Mouse (Mus musculus) inflammation-experienced regulatory T-cells, adult 6 months (primary cell): ENCODE measurements around the gene Tbccd1. TPM values are rescaled to one million over a fixed set of nuclear protein-coding genes. Genes with fewer than 3 reads are reported as not detected.
"Not testable (repeated sequence)": the region's sequence is repeated elsewhere in the genome, so short reads cannot be mapped to it uniquely, and the experiment has no call there.

Experiments used
- ATAC-seq: one replicate; pipeline ENCODE4 v1.8.0; 2017
- polyA plus RNA-seq, 3 experiments: library from polyadenylated mRNA; unstranded; fragments of 100-300 nt; shearing (Covaris generic); gene quantifications; one replicate each; pipeline ENCODE4 v1.2.1; 2017

Tbccd1 gene
- polyA plus RNA-seq, 3 experiments from 2014 or later, result 17.4 to 21.0 (median 19.4) TPM

- no peak for ATAC-seq
These were observed 78.1 kb downstream of the Tbccd1 start for GRCm38 (mm10) chr16:22779228-22779835.

GRCm38 (mm10) chr16:22778296-22778695 lies 79.2 kb downstream of the Tbccd1 start:
- ATAC-seq, result not testable (repeated sequence)

GRCm38 (mm10) chr16:22775471-22775985 lies 81.9 kb downstream of the Tbccd1 start:
- ATAC-seq, result no peak

- no peak for ATAC-seq
These were observed 88.8 kb downstream of the Tbccd1 start for GRCm38 (mm10) chr16:22768661-22769060.

GRCm38 (mm10) chr16:22767405-22767804 lies 90.1 kb downstream of the Tbccd1 start:
- ATAC-seq, result no peak

- no peak for ATAC-seq
These were observed 90.7 kb downstream of the Tbccd1 start for GRCm38 (mm10) chr16:22766738-22767211.

GRCm38 (mm10) chr16:22765531-22765930 lies 91.9 kb downstream of the Tbccd1 start:
- no peak for ATAC-seq

Other genes with a start within 250 kb of the Tbccd1 start
- under 1 TPM; 0.14 to 0.94 (median 0.25) TPM for gene Dgkg, start 200.4 kb downstream of the Tbccd1 start, polyA plus RNA-seq
- not detected for gene Crygs, start 46.1 kb downstream of the Tbccd1 start, polyA plus RNA-seq
- 10 to 100 TPM; 43.0 to 79.0 (median 48.2) TPM for gene Dnajb11, start 176 bp upstream of the Tbccd1 start, polyA plus RNA-seq
- not detected for gene Ahsg, start 33.6 kb upstream of the Tbccd1 start, polyA plus RNA-seq
- gene Fetub, start 60.7 kb upstream of the Tbccd1 start, polyA plus RNA-seq, result under 1 TPM in 1 of 3 experiments, not detected in 2; 0.91 TPM
- gene Hrg, start 93.4 kb upstream of the Tbccd1 start, polyA plus RNA-seq, result not detected
- not detected for gene Kng2, start 171.8 kb upstream of the Tbccd1 start, polyA plus RNA-seq
- gene Kng1, start 200.2 kb upstream of the Tbccd1 start, polyA plus RNA-seq, result not detected
- gene Eif4a2, start 249.8 kb upstream of the Tbccd1 start, polyA plus RNA-seq, result 100 to 1,000 TPM; 438 to 692 (median 649) TPM